Mouse (Mus musculus) limb, embryonic 11.5 days (tissue): ENCODE measurements around the gene Gimap4. TPM values are rescaled to one million over a fixed set of nuclear protein-coding genes. Genes with fewer than 3 reads are reported as not detected.

Source experiments
- ATAC-seq: fragments of 200-750 bp; cut with Nextera tagmentation; 2 replicates; pipeline ENCODE4 v1.8.0; 2017; ENCODE audit warnings: low read depth; ENCODE audit not compliant: insufficient number of reproducible peaks, low FRiP score, low TSS enrichment
- DNase-seq: peaks from one replicate; pipeline ENCODE4 v3.0.0-alpha.2; 2015; ENCODE audit warnings: low spot score
- H3K27ac ChIP-seq: fragments of 300-500 bp; sonication (generic); replicated peaks from 2 replicates; pipeline ENCODE4 v1.5.1; 2014; ENCODE audit warnings: low read depth, mild to moderate bottlenecking, low read length
- H3K27me3 ChIP-seq: fragments of 300-500 bp; sonication (generic); 2 replicates; pipeline ENCODE4 v1.6.1; 2014; ENCODE audit warnings: mild to moderate bottlenecking, low read length, mixed read lengths; ENCODE audit not compliant: control insufficient read depth, insufficient read depth
- H3K36me3 ChIP-seq: fragments of 300-500 bp; sonication (generic); 2 replicates; pipeline ENCODE4 v1.6.1; 2014; ENCODE audit warnings: mild to moderate bottlenecking, low read length, moderate library complexity, mixed read lengths; ENCODE audit not compliant: control insufficient read depth, insufficient read depth
- H3K4me1 ChIP-seq: fragments of 300-500 bp; sonication (generic); 2 replicates; pipeline ENCODE4 v1.6.1; 2014; ENCODE audit warnings: low read length, mixed read lengths; ENCODE audit not compliant: control insufficient read depth, insufficient read depth
- H3K4me2 ChIP-seq: fragments of 300-500 bp; sonication (generic); 2 replicates; pipeline ENCODE4 v1.6.1; 2014; ENCODE audit warnings: low read depth, mild to moderate bottlenecking, moderate library complexity; ENCODE audit not compliant: severe bottlenecking
- H3K4me3 ChIP-seq: fragments of 300-500 bp; sonication (generic); 2 replicates; pipeline ENCODE4 v1.5.1; 2014; ENCODE audit warnings: low read depth, low read length
- H3K9ac ChIP-seq: fragments of 300-500 bp; sonication (generic); 2 replicates; pipeline ENCODE4 v1.6.1; 2014; ENCODE audit warnings: mild to moderate bottlenecking, low read length
- H3K9me3 ChIP-seq: fragments of 300-500 bp; sonication (generic); 2 replicates; pipeline ENCODE4 v1.6.1; 2016; ENCODE audit warnings: low read length; ENCODE audit not compliant: control insufficient read depth
- WGBS: fragments of 180-500 bp; shearing (Covaris S2); extraction: QIAGEN DNeasy Blood & Tissue Kit; methylation state at CpG from one replicate; pipeline ENCODE4 v1.1.7; 2014; 5-methylcytosine and 5-hydroxymethylcytosine counted together
- polyA plus RNA-seq: library from polyadenylated mRNA; unstranded; fragments of >200 nt; fragmentation: Nextera tagmentation; extraction: Ambion mirVana; gene quantifications from 2 replicates; pipeline ENCODE4 v1.2.1, GENCODE M21; 2014

Gimap4 gene
- polyA plus RNA-seq, 1 experiment from 2014 or later: 10.8 TPM

DNA sequence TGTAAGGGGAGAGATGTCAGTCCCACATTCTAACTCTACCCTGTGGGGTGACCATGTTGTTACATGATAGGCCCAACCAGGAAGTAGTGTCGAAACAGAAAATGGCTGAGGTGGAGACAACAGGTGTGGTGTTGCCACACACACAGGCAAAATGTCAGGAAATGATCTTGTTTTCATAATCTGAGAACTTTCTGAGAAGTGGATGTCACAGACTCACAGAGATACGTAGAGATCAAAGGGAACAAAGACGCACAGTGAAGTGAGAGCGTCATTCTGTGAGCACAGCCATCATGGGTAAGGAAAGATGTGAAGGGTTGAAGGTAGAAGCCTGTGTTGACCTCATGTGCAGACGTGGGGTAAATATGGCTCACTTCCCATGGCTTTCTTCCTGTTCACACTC lies 43.4 kb downstream of the Gimap4 start:
- H3K9me3 ChIP-seq: no peaks in the 10 kb centered on the region
- DNase-seq (no peak), ATAC-seq (no peak)
- H3K27me3 ChIP-seq: no peaks in the 10 kb centered on the region
- H3K27ac ChIP-seq: no peak overlapping the region
- H3K4me1 ChIP-seq: no peaks in the 10 kb centered on the region
- H3K4me3 ChIP-seq: no peak overlapping the region
- 87% methylated on average over 5 of the region's 5 CpGs for WGBS
- H3K4me2 ChIP-seq: no peak overlapping the region
- H3K36me3 ChIP-seq: no peaks in the 10 kb centered on the region
- no peak overlapping the region for H3K9ac ChIP-seq

DNA sequence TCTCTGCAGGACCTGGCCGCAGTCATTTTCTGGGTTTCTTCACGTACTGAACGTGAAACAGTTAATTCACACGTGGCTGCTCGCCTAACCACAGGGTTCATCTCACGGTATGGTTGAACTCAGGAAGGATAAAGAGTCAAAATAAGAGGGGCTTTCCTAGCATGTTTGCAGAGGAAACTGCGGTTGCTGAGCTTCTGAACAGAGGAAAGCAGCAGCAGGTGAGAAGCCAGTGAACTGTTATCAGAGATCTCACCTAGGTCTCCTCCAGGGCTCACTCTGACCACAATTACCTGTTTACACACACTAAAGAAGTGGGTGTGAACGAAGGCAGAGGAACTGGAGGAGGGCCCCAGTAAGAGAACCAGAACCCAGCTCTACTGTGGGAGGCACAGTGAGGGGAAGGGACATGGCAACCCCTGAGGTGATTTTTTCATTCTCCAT lies 48.5 kb downstream of the Gimap4 start:
- Histone ChIP-seq H3K36me3 (no peaks in the 10 kb centered on the region), H3K27ac (no peak overlapping the region), H3K27me3 (no peaks in the 10 kb centered on the region), H3K4me2 (no peak overlapping the region), H3K9me3 (no peaks in the 10 kb centered on the region), H3K4me3 (no peak overlapping the region), H3K9ac (no peak overlapping the region), H3K4me1 (no peaks in the 10 kb centered on the region)
- WGBS: 54% methylated on average over 8 of the region's 8 CpGs
- DNase-seq (no peak), ATAC-seq (no peak)

GRCm38 (mm10) chr6:48733660-48734059 lies 49.3 kb downstream of the Gimap4 start:
- H3K9me3 ChIP-seq: no peaks in the 10 kb centered on the region
- ATAC-seq: no peak
- H3K27ac ChIP-seq: no peak overlapping the region
- H3K4me1 ChIP-seq: no peaks in the 10 kb centered on the region
- H3K27me3 ChIP-seq: no peaks in the 10 kb centered on the region
- no peak overlapping the region for H3K9ac ChIP-seq
- no peak overlapping the region for H3K4me3 ChIP-seq
- WGBS: 83% methylated on average over 1 of the region's 1 CpGs
- no peak for DNase-seq
- no peaks in the 10 kb centered on the region for H3K36me3 ChIP-seq
- no peak overlapping the region for H3K4me2 ChIP-seq

GRCm38 (mm10) chr6:48737053-48737452 lies 52.7 kb downstream of the Gimap4 start:
- H3K4me3 ChIP-seq: no peak overlapping the region
- 85% methylated on average over 2 of the region's 2 CpGs for WGBS
- no peak overlapping the region for H3K9ac ChIP-seq

DNA sequence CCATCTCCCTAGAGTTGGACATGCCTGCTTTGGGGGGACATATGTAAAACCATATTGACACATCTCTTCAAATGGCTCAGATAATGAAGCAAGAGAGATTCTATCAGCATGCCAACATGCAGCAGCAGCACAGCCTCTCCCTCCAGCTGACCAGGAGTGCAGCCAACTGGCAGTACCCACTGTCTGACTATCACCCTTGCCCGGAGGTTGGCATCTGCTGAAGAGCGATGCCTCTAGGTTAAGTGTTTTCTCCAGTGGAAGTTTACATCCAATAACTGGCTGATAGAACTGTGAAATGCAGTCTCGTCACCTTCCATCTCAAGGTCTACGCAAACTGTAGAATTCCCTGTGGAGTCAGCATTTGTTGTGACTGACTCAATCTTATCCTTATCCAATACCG lies 53.3 kb downstream of the Gimap4 start:
- H3K9ac ChIP-seq: no peak overlapping the region
- H3K4me1 ChIP-seq: peaks cover 5% of the 10 kb centered on the region; the same call in 1 of the 2 replicates
- DNase-seq: no peak
- no peaks in the 10 kb centered on the region for H3K9me3 ChIP-seq
- ATAC-seq: no peak
- H3K27ac ChIP-seq: no peak overlapping the region
- no peak overlapping the region for H3K4me3 ChIP-seq
- H3K36me3 ChIP-seq: no peaks in the 10 kb centered on the region
- no peak overlapping the region for H3K4me2 ChIP-seq
- 94% methylated on average over 5 of the region's 5 CpGs for WGBS
- peaks cover 13% of the 10 kb centered on the region for H3K27me3 ChIP-seq

More at GRCm38 (mm10) chr6:48737053-48737452, 52.7 kb downstream of the Gimap4 start:
- ATAC-seq (no peak), DNase-seq (no peak)
- peaks cover 7% of the 10 kb centered on the region; the same call in 1 of the 2 replicates for H3K27me3 ChIP-seq
- H3K36me3 ChIP-seq: no peaks in the 10 kb centered on the region
- H3K4me2 ChIP-seq: no peak overlapping the region
- H3K9me3 ChIP-seq: no peaks in the 10 kb centered on the region
- no peaks in the 10 kb centered on the region for H3K4me1 ChIP-seq
- H3K27ac ChIP-seq: no peak overlapping the region

GRCm38 (mm10) chr6:48738961-48739779 lies 54.8 kb downstream of the Gimap4 start, which contains the start of gene Gimap1:
Gene Gimap1, plus strand, starts transcription at chr6:48739054.
- Histone ChIP-seq H3K27me3 (peaks cover 20% of the 10 kb centered on the region), H3K4me2 (no peak within 1 kb of the TSS), H3K9me3 (no peaks in the 10 kb centered on the region), H3K27ac (no peak within 1 kb of the TSS), H3K4me1 (peaks cover 5% of the 10 kb centered on the region; the same call in 1 of the 2 replicates), H3K4me3 (no peak within 1 kb of the TSS), H3K36me3 (no peaks in the 10 kb centered on the region), H3K9ac (no peak within 1 kb of the TSS)
- no peak for ATAC-seq
- no peak for DNase-seq
- 82% methylated on average over 15 of the region's 15 CpGs for WGBS

GRCm38 (mm10) chr6:48739780-48740055 lies 55.4 kb downstream of the Gimap4 start:
- Histone ChIP-seq H3K9me3 (no peaks in the 10 kb centered on the region), H3K9ac (no peak overlapping the region), H3K4me1 (peaks cover 5% of the 10 kb centered on the region; the same call in 1 of the 2 replicates), H3K36me3 (no peaks in the 10 kb centered on the region), H3K27ac (no peak overlapping the region), H3K4me3 (no peak overlapping the region), H3K4me2 (no peak overlapping the region), H3K27me3 (peaks cover 20% of the 10 kb centered on the region)
- DNase-seq: no peak
- 90% methylated on average over 3 of the region's 3 CpGs for WGBS
- ATAC-seq: no peak

DNA sequence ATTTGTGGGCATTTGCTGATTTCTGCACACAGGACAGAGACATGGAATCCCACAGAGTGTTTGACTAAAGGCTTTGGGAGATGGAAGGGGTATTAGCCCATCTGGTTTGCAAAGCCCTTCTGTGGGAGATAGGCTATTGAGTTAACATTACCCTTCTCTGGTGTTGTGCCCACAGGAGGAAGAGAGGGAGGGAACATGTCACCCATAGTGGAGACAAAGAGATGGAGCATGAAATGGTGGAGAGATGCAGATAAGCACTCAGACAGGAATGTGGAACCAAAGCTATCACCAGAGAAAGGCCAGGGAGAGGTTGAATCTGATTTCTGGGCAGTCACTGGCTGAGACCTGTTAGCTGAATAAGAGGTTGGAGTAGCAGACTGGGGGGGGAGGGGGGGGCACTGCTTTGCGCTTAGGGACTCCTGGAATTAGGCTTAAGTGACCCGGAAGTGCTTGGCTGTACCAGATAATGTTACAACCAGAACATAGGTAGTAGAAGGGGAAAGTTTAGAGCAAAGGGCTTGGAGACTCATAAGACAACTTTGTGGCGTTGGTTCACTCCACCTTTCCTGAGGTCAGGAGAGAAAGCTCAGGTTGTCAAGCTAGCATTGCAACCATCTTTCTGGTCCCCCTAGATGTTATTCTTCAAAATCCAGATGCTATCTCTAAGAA lies 56.3 kb downstream of the Gimap4 start:
- no peak overlapping the region for H3K9ac ChIP-seq
- no peak overlapping the region for H3K4me3 ChIP-seq

More for the DNA sequence above, 56.3 kb downstream of the Gimap4 start:
- Histone ChIP-seq H3K36me3 (no peaks in the 10 kb centered on the region), H3K27me3 (peaks cover 20% of the 10 kb centered on the region), H3K4me2 (no peak overlapping the region), H3K9me3 (no peaks in the 10 kb centered on the region), H3K27ac (no peak overlapping the region), H3K4me1 (peaks cover 5% of the 10 kb centered on the region; the same call in 1 of the 2 replicates)
- no peak for DNase-seq
- no peak for ATAC-seq
- WGBS: 90% methylated on average over 3 of the region's 3 CpGs
